Mouse (Mus musculus): ENCODE data around the gene Smco3. TPM values are rescaled to one million over a fixed set of nuclear protein-coding genes. Genes with fewer than 3 reads are reported as not detected.

The Smco3 gene
- polyA plus RNA-seq, 1 experiment = not detected

DNA sequence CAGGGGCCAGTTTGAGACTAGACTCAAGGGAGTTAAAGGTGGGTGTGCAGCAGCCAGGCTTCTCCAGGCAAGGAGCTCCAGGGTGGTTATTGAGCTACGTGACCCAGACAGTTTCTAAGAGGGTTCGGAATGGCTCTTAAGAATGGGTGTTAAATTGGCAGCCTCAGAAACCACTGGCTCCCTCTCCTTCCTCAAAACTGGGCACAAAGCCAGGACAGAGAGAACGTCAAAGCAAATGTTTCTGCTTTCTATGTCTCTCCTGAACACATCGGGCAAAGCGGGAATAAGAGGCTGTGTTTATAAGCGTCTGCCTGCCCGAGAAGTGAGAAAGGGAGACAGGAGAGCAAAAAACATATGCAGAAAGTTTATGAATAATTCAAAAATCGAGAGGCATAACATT is 39.3 kb upstream of the Smco3 start:
- H3K4me3 ChIP-seq (ENCODE audit: low read depth, low read length) = no peak overlapping the region

DNA sequence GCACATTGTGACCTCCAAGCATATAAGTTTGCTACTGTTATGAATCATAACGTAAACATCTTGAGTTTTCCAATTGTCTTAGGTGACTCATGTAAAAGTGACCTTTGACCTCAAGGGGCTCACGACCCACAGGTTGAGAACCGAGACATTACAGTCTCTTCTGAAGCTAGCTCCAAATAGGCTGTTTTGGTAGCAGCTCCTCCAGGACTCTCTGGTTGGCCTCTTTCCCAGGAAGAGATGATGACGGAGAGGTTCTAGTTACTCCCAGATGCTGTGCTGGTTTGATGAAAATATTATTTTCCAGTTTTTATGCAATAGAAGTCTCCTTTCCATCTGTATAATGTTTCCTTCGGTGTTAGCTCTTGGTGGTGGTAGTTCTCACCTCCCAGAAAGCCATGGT is 33.7 kb upstream of the Smco3 start:
- Histone ChIP-seq H3K9ac (ENCODE audit: low read depth, poor library complexity, severe bottlenecking) (no peak overlapping the region), H3K4me1 (ENCODE audit: control insufficient read depth, insufficient read depth, low read length) (no peaks in the 10 kb centered on the region), H3K27ac (ENCODE audit: insufficient read depth, low read length) (no peak overlapping the region), H3K9me3 (replicated peaks; ENCODE audit: control insufficient read depth, insufficient read depth, low read length, poor library complexity, severe bottlenecking) (no peaks in the 10 kb centered on the region), H3K4me3 (ENCODE audit: low read depth, low read length) (no peak overlapping the region), H3K27me3 (ENCODE audit: control insufficient read depth, insufficient read depth, low read length, poor library complexity, severe bottlenecking) (no peaks in the 10 kb centered on the region), H3K36me3 (ENCODE audit: control insufficient read depth, insufficient read depth, low read length, poor library complexity, severe bottlenecking) (no peaks in the 10 kb centered on the region)
- no peak for TF ChIP-seq EP300 (IDR thresholded peaks at IDR 0.05; ENCODE audit: insufficient read depth, low read depth, low read length)
- TF ChIP-seq CTCF (IDR thresholded peaks at IDR 0.05; ENCODE audit: low read depth, low read length) = no peak

More for the DNA sequence above, 39.3 kb upstream of the Smco3 start:
- Histone ChIP-seq H3K9me3 (replicated peaks; ENCODE audit: control insufficient read depth, insufficient read depth, low read length, poor library complexity, severe bottlenecking) (no peaks in the 10 kb centered on the region), H3K9ac (ENCODE audit: low read depth, poor library complexity, severe bottlenecking) (no peak overlapping the region), H3K36me3 (ENCODE audit: control insufficient read depth, insufficient read depth, low read length, poor library complexity, severe bottlenecking) (no peaks in the 10 kb centered on the region), H3K4me1 (ENCODE audit: control insufficient read depth, insufficient read depth, low read length) (no peaks in the 10 kb centered on the region), H3K27me3 (ENCODE audit: control insufficient read depth, insufficient read depth, low read length, poor library complexity, severe bottlenecking) (no peaks in the 10 kb centered on the region), H3K27ac (ENCODE audit: insufficient read depth, low read length) (no peak overlapping the region)
- TF ChIP-seq POLR2A (IDR thresholded peaks at IDR 0.05; ENCODE audit: insufficient read depth, low read length) (no peak), CTCF (IDR thresholded peaks at IDR 0.05; ENCODE audit: low read depth, low read length) (no peak), EP300 (IDR thresholded peaks at IDR 0.05; ENCODE audit: insufficient read depth, low read depth, low read length) (no peak)

DNA sequence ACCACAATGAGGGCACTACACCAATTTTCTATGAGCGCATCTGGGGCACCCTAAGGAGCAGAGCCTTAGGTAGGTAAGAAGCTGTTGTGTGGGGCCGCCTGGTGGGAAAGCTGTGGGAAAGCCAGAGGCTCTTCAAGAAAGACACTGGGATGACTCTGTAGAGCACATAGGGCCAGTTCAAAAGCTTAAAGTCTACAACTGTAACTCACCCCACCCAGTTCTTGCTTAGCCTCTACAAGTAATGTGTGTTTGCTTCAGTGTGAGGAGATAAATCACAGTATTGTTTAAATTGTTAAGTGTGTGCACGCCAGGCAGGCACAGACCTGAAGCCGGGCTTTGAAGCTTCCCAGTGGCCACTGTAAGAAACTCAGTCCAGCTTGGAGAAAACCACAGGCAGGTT is 30.9 kb upstream of the Smco3 start:
- H3K4me3 ChIP-seq (ENCODE audit: low read depth, low read length) = no peak overlapping the region
- H3K9ac ChIP-seq (ENCODE audit: low read depth, poor library complexity, severe bottlenecking) = no peak overlapping the region
- H3K36me3 ChIP-seq (ENCODE audit: control insufficient read depth, insufficient read depth, low read length, poor library complexity, severe bottlenecking) = no peaks in the 10 kb centered on the region
- no peaks in the 10 kb centered on the region for H3K4me1 ChIP-seq (ENCODE audit: control insufficient read depth, insufficient read depth, low read length)
- no peaks in the 10 kb centered on the region for H3K9me3 ChIP-seq (replicated peaks; ENCODE audit: control insufficient read depth, insufficient read depth, low read length, poor library complexity, severe bottlenecking)
- no peak overlapping the region for H3K27ac ChIP-seq (ENCODE audit: insufficient read depth, low read length)
- H3K27me3 ChIP-seq (ENCODE audit: control insufficient read depth, insufficient read depth, low read length, poor library complexity, severe bottlenecking) = no peaks in the 10 kb centered on the region
- TF ChIP-seq POLR2A (IDR thresholded peaks at IDR 0.05; ENCODE audit: insufficient read depth, low read length) = no peak
- no peak for TF ChIP-seq CTCF (IDR thresholded peaks at IDR 0.05; ENCODE audit: low read depth, low read length)
- TF ChIP-seq EP300 (IDR thresholded peaks at IDR 0.05; ENCODE audit: insufficient read depth, low read depth, low read length) = no peak

DNA sequence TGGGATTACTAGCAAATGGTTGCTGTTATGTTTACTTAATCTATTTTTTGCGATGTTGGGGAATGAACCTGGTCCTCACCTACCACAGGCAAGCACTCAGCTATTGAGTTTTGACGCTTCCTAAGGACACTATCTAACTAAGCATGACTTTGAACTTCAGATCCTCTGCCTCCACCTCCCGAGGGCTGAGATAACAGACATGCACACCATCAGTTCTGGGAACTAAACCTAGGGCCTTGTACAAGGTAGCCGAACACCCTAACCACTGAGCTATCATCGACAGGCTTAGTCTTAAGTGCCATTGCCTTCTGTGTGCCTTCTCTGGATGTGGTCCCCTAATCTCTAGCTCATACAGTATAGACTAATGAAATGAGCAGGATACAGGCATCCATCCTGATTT is 30.1 kb upstream of the Smco3 start:
- Histone ChIP-seq H3K9me3 (replicated peaks; ENCODE audit: control insufficient read depth, insufficient read depth, low read length, poor library complexity, severe bottlenecking) (no peaks in the 10 kb centered on the region), H3K27me3 (ENCODE audit: control insufficient read depth, insufficient read depth, low read length, poor library complexity, severe bottlenecking) (no peaks in the 10 kb centered on the region), H3K4me1 (ENCODE audit: control insufficient read depth, insufficient read depth, low read length) (no peaks in the 10 kb centered on the region), H3K9ac (ENCODE audit: low read depth, poor library complexity, severe bottlenecking) (no peak overlapping the region), H3K4me3 (ENCODE audit: low read depth, low read length) (no peak overlapping the region), H3K27ac (ENCODE audit: insufficient read depth, low read length) (no peak overlapping the region), H3K36me3 (ENCODE audit: control insufficient read depth, insufficient read depth, low read length, poor library complexity, severe bottlenecking) (no peaks in the 10 kb centered on the region)
- TF ChIP-seq POLR2A (IDR thresholded peaks at IDR 0.05; ENCODE audit: insufficient read depth, low read length) = no peak
- TF ChIP-seq EP300 (IDR thresholded peaks at IDR 0.05; ENCODE audit: insufficient read depth, low read depth, low read length) = no peak
- no peak for TF ChIP-seq CTCF (IDR thresholded peaks at IDR 0.05; ENCODE audit: low read depth, low read length)

DNA sequence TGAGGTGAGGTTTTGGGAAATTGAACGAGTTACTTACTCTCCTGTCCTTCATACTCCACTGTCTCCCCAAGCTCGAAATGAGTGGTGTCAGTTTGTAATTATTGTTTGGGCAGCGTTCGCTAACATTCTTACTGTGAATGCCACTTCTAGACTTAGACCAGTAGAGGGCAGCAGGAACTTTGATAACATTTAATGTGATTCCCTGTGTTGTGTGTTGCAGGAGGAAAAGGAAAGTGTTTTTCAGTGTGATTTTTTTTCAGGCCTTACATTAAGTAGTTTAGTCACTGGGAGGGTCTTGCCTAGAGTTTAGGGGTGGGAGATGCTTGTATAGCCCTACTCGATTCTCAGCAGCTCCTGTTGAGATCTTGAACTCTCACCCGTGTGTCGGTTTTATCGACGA is 25.8 kb upstream of the Smco3 start:
- no peaks in the 10 kb centered on the region for H3K36me3 ChIP-seq (ENCODE audit: control insufficient read depth, insufficient read depth, low read length, poor library complexity, severe bottlenecking)

DNA sequence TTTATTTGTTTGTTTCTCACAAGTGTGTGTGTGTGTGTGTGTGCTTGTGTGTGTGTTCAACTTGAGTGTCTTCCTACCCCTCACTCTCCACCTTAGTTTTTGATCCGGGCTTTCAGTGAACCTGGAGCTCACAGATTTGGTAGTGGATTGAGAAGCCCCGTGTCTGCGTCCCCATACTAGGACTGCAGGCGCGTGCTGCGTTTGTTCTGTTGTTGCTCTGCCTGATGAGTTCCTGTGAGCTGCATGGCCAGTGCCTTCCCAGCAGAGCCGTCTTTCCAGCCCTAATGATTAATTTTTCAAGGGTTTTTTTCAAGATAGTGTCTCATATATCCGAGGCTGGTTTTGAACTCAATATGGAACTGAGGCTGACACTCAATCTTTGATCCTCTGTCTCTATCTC is 23.2 kb upstream of the Smco3 start:
- TF ChIP-seq CTCF (IDR thresholded peaks at IDR 0.05; ENCODE audit: low read depth, low read length) (no peak), EP300 (IDR thresholded peaks at IDR 0.05; ENCODE audit: insufficient read depth, low read depth, low read length) (no peak), POLR2A (IDR thresholded peaks at IDR 0.05; ENCODE audit: insufficient read depth, low read length) (no peak)
- H3K9ac ChIP-seq (ENCODE audit: low read depth, poor library complexity, severe bottlenecking) = no peak overlapping the region

More for the DNA sequence above, 25.8 kb upstream of the Smco3 start:
- H3K9me3 ChIP-seq (replicated peaks; ENCODE audit: control insufficient read depth, insufficient read depth, low read length, poor library complexity, severe bottlenecking) = no peaks in the 10 kb centered on the region
- no peak overlapping the region for H3K4me3 ChIP-seq (ENCODE audit: low read depth, low read length)
- H3K4me1 ChIP-seq (ENCODE audit: control insufficient read depth, insufficient read depth, low read length) = no peaks in the 10 kb centered on the region
- no peak overlapping the region for H3K9ac ChIP-seq (ENCODE audit: low read depth, poor library complexity, severe bottlenecking)
- H3K27me3 ChIP-seq (ENCODE audit: control insufficient read depth, insufficient read depth, low read length, poor library complexity, severe bottlenecking) = no peaks in the 10 kb centered on the region
- H3K27ac ChIP-seq (ENCODE audit: insufficient read depth, low read length) = no peak overlapping the region
- TF ChIP-seq EP300 (IDR thresholded peaks at IDR 0.05; ENCODE audit: insufficient read depth, low read depth, low read length) (no peak), CTCF (IDR thresholded peaks at IDR 0.05; ENCODE audit: low read depth, low read length) (no peak), POLR2A (IDR thresholded peaks at IDR 0.05; ENCODE audit: insufficient read depth, low read length) (no peak)

More for the DNA sequence above, 23.2 kb upstream of the Smco3 start:
- no peaks in the 10 kb centered on the region for H3K36me3 ChIP-seq (ENCODE audit: control insufficient read depth, insufficient read depth, low read length, poor library complexity, severe bottlenecking)
- H3K27me3 ChIP-seq (ENCODE audit: control insufficient read depth, insufficient read depth, low read length, poor library complexity, severe bottlenecking) = no peaks in the 10 kb centered on the region
- H3K9me3 ChIP-seq (replicated peaks; ENCODE audit: control insufficient read depth, insufficient read depth, low read length, poor library complexity, severe bottlenecking) = no peaks in the 10 kb centered on the region
- H3K4me1 ChIP-seq (ENCODE audit: control insufficient read depth, insufficient read depth, low read length) = no peaks in the 10 kb centered on the region
- H3K4me3 ChIP-seq (ENCODE audit: low read depth, low read length) = no peak overlapping the region
- H3K27ac ChIP-seq (ENCODE audit: insufficient read depth, low read length) = no peak overlapping the region
